Mouse (Mus musculus) adrenal gland, adult (tissue): ENCODE results near the gene Pign.
A peak's percentile ranks its signal among the peaks of the same experiment; 100 is the strongest.

ENCODE experiments used
- DNase-seq, 2 experiments: peaks; one replicate each; pipeline ENCODE4 v3.0.0; 2022 to 2023; ENCODE audit warnings: low spot score in 1 of 2; ENCODE audit not compliant: inconsistent age in 2 of 2

Gene Pign

DNA sequence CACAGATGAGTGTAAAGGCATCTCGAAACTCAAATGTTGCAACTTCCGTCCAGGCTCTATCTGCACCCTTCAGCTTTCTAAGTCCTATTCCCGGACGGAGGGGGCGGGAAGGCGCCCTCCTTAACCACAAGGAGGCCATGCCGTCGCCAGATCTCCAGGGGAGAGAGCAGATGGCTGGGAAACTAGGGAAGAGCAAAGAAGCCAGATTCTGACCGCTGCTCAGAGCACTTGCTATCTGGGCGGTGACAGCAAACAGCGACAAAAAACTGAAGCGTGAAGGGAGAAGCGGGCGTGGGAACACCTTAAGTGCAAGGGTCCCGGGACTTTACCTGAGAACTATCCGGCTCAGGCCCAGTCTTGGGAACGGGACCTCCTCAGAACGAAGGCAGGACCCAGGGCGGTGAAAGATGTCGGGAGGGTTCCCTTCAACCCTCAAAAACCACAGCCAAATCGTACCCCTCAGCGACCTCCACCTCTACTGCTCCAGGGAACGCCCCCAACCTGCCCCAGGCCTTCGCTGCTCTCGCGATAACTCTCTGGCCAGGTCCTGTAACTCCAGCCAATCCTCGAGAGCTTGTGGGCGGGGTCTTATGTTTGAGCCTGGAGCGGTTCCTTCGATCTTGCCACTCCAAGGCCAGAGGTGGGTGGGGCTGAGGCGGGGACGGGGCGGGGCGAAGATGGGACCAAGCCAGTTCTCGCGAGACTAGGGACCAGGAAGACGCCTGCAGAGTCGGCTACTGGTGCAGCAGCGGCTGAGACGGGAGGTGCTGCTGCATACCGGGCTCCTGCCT, at the start of gene Pign, which contains the start of gene Relch:
Pign (minus strand) TSS at position 507 of the 791 bp plus-strand sequence.
Relch (plus strand) TSS at position 691 of the 791 bp plus-strand sequence.
- DNase-seq = peak; percentile 98 to 100

DNA sequence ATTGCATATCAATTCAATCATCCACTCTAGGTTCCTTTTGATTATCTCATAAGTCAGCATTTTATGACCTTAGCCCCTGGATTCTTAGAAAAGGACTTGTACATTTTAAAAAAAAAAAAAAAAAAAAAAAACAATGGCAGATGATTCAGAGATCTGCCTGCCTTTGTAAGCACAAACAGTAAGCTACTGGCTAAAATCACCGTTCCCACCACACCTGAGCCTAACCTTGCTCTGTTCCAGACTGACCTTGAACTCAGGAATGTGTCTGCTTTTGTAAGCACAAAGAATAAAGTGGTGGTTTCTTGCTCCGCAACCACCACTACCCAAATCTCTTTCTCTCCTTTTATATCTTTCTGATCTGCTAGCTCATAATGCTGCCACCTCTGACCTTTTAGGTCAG, 49.3 kb upstream of the Pign start:
- no peak for DNase-seq

DNA sequence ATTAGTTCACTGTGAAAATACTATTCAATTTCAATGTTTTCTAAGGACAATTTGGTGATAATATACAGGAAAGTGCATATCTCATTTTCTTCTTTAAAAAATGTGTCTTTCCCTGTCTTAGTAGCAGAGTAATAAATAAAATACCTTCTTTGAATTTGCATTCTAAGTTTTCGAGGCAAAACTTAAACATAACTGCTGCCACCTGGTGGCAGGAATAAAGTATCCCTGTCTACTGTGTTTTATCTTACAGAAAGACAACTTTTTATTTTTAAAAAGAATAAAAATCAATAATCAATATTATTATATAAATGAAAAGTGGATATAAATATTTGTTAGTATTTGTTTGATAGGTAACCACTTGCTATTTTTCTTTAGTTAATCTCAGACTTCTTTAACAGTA, 47.8 kb upstream of the Pign start:
- DNase-seq = peak in 1 of 2 experiments; percentile 44

DNA sequence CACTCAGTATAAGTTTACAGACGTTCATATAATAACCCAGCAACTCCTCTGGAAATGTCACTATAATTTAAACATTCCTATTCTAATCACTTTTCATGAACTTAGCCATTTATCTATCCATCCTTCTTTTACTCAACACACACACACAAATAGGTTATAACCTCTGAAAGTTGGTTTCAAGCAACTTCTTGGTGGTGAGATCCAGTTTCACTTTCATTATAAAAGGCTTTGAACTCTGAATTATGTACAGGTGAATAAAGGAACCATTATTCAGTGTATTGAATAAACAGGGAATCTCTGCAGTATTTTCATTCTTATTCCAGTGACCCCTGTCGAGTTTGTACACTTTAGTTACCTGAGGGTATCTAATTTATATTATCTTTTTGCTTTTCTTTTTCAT, 45.9 kb upstream of the Pign start:
- DNase-seq = no peak

DNA sequence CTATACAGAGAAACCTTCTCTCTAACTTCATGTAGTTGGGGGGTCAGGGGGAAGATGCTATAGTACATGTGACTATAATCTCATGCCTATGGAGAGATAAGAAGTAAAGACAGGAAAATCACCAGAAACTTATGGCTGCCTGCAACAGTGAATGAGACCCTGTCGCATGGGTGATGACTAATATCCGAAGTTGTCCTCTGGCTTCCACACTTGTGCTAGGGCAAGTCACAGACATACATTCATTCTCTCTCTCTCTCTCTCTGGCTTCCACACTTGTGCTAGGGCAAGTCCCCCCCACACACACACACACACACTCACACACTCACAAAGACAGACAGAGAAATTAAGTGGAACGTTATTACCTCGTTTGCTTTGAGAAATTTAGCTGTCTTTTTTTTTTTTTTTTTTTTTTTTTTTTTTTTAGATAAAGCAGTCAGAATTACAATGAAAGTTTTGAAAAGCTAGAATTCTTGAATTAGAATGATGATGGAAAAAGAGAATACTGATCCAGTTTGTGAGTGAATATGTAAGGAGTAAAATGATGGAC, 37.6 kb upstream of the Pign start:
- no peak for DNase-seq

DNA sequence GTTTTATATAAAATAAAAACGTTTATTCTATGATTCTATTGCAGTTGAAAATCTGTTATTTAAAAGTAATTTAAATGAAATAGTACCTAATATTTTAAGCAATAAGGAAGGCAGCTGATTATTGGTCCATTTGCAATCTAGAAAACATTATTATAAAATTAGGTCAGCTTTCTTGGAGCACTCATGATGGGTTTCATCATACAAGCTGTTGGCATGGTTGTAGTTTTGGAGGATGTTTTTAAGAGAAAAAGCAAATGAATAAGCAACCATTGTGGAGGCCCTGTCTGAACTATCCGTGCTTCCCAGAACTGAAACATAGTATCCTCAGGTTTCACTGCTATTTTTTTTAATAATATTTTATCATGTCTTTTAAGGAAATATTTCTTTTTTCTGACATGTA, 32.1 kb upstream of the Pign start:
- DNase-seq = no peak

DNA sequence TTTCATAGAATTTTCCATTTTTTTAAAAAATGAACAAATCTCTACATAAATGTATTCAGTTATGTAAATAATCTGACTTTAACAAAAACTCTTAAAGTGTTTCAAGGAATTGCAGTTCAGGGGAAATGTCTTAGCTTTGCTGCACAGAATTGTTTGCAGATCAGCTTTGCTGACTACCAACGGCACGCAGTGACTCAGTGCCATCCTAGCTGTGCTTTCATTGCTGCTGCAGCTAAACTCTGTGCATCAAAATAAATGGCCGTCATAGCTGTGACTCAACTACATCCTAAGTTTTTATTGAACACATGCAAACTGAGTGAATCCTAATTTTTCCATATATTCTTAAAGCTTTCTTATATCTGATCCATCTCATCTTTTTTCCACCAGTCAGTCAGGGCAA, 22.0 kb upstream of the Pign start:
- no peak for DNase-seq

DNA sequence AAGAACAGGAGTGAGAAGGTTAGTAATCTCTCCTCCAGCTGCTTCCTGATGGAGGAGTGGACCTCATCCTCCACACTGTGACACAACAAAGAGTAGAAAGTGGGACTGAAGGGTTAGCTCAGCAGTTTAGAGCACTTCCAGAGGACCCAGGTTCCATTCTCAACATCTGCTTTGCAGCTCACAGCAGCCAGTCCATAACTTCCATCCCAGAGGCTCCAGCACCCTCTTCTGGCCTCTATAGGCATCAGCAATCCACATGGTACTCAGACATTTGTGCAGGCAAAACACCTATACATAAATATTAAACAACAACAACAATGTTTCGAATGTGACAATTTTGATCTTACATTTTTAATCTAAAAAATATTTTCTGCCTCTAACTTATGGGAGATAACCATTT, 17.1 kb upstream of the Pign start:
- peak; percentile 17 to 69 for DNase-seq

DNA sequence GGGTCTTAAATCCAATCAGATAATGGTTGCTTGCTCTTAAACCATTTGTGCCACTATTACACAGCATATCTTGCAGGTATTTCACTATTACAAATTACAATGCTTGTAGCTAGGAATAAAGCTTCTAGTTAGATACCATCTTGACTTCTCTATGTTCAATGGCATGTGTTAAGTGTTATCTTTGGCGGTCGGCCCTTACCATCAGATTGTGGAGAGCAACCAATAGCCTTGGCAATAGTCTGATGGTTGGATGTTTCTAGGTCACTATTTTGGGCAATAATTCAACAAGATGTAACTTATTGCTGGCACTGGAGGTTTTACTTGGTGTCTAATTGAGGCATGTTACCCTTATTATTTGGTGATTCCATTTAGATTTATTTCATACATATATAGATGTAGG, 11.3 kb upstream of the Pign start:
- DNase-seq = peak in 1 of 2 experiments; percentile 55

DNA sequence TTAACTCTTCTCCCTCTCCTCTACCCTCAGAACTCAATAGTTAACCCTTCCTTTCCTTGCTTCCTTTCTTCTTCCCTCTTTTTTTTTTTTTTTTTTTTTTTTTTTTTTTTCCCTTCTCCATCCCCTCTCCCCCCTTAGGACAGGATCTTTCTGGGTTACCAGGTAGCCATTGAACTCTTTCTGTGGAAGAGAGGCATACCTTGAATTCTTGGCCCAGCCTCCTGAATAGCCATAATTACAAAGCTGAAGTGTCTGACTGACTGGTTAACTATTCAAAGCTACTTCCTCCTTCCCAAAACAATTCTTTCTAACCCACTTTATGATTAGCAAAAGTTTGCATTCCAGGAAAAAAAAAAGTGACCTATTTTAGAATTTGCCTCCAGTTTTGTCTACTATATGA, 6.2 kb upstream of the Pign start:
- DNase-seq = no peak

DNA sequence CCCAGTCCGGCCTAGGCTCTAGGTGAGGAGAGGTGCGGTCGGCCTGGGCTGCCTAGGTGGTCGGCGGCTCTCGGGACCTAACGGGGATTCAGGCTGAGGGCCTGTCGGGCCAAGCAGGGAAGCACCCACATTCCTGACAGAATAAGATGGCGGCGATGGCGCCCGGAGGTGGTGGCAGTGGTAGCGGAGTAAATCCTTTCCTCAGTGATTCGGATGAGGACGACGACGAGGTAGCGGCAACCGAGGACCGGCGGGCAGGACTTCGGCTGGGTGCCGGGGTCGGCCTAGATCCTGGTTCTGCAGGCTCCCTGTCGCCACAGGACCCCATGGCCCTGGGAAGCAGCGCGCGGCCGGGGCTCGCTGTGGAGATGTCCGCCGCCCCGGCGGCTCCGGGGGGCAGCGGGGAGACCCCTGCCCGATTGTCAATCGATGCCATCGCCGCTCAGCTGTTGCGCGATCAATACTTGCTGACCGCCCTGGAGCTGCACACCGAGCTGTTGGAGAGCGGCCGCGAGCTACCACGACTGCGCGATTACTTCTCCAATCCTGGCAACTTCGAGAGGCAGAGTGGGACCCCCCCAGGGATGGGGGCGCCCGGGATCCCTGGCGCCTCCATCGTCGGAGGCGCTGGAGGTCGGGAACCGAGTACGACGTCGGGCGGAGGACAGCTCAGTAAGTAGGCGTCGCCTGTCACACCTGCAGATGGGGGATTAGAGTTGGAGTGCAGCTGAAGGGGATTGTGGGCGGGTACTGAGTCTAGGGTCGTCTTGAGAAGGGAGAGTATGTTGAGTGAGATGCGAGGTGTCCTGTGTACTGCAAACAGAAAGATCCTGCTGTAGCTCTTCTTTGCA, 710 bp upstream of the Pign start:
- peak in 1 of 2 experiments; percentile 54 for DNase-seq

DNA sequence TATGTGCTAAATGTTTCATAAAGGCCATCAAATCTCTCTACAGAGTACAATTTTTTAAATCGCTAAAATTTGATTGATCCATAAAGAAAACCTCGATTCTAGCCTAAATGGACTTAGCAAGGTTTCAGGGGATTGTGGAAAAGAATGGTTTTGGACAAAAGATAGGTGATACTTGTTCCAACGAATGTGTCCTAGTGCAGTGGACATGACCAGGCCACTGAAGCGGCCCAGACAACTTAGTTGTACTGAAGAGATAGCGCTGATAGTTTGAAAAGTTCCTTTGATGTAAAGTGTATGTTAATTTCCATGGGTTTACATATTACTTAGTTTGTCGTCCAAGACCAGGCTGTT, 682 bp downstream of the Pign start:
- no peak for DNase-seq

DNA sequence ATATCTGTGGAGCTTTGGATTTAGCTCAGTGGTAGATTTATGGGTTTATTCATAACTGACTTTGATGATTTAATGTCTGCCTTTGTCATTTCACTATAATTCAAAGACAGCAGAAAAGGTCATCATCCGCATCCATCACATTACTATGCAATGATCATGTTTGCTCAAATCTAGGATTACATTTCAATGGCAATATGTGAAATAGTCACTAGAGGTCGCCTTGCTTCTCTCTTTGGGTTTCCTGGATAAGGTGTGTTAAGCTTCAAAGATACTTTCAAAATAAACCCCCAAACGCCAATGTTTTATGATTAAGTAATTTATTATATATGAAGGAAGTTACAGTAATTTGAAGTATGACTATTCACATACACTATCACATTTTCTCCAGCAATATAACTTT, 3.5 kb downstream of the Pign start:
- peak in 1 of 2 experiments; percentile 90 for DNase-seq

DNA sequence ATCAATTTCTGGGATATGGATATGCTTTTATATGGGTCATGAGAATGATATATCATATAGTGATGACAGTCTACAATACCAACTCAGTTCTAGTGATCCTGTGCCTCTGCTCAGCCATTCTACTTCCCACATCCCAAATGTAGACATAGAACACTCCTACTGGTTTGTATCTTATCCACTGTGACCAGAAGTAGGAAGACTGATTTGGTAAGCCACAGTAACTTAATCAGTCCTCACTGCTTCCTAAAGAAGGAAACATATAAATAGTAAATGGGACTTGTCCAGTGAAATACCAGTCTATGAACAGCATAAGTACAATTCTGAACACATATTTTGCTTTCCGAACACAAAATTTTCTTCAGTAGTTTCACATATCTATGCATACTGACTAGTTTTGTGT, 9.5 kb downstream of the Pign start:
- no peak for DNase-seq

DNA sequence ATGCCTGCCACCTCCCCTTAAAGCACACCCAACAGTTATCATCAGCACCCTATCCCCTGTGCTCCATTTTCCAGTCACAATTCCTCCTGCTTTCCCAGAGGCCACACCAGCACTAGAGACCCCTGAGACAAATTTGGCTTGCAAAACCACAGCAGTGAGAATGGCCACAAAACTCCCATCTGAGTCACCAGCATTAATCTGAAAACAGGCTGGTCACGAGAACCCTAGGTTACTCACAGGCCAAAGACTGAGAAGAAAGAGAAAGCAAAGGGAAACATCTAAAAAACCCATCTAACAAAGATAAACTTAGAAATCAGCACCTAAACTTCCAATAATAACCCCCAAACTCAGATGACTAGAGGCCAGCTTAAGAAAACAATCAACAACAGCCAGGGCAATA, 12.8 kb downstream of the Pign start:
- DNase-seq = peak in 1 of 2 experiments; percentile 16

DNA sequence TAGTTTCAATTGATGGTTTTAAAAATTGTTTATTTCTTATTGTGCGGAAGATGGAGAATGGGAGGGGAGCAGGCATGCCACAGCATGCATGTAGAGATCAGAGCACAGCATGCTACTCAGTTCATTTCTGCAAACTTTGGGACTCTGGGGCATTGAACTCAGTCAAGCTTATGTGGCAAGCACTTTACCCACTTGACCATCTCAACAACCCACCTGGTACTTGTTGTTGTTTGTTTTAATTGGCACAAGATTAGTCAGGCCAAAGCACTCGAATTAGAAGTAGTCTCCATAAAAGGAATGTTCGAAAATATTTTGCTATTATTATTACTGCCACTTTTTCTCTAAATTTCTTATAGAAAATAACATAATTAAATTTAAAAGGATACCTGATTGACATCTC, 19.4 kb downstream of the Pign start:
- DNase-seq = no peak

DNA sequence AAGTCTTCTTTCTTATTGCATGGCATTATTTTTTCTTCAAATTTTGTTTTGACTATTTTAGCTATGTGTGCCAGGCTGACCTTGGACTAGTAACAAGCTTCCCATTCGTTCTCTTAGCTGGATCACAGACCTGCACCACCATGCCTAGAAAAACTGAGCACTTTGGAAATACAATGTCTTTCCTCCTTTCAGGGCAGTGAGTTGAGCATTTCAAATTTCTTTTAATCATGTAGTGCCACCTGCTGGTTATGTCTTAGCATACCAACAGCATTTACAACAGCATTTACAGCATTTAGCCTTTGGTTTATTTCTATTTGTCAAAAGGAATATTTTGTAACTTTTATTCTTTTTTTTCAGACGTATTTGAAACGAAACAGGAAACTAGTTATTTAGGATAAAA, 33.0 kb downstream of the Pign start:
- peak in 1 of 2 experiments; percentile 62 for DNase-seq

DNA sequence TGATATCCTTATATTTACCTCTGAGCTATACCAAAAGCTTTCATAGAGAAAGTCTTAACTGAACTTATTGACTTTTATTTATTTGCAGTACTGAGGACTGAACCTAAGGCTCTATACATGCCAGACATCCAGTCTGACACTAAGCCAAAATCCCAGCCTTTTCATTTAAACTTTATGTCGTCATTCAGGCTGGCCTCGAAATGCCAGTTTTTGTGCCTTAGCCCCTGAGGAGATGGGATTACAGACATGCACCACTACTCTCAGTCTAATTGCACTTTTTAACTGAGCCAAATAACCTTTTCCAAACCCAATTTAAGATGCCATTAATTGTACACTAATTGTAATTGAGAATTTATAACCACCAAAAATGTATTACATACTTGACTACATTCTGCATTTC, 73.8 kb downstream of the Pign start:
- no peak for DNase-seq

DNA sequence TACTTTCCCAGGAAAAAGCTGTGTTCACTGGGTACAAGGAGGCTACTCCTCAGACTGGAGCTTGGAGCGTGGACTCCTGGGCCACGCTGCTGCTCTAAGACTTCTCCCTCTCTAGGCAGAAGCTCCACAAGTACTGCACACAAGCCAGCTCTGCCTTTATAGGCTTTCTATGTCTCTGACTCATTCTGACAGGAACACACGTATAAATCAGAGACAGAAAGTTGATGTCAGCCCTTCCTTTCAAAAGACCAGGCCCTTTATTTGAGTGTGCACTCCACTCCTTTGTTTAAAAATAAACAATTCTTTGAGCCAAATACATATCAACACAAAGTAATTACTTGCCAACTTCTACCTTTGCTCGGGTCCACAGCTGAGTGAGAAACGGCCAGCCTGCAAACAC, 74.8 kb downstream of the Pign start:
- DNase-seq = no peak

DNA sequence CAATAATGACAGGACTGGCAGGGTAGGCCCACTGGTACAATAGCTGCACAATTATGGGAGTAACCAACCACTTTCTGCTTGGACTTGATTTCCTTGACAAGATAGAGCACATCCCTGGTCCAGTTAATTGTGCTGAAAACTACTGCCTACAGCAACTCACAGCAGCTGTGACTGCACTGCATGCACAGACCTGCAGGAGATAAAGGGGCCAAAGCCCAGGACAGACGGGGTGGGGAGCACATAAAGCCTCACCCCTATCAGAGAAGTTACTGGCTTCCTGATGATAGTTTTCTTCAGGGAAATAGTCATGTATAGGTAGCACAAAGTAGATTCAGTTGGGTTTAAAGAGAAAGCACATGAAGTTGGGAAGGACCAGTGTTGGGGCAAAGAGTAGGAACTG, 80.7 kb downstream of the Pign start:
- DNase-seq = no peak

DNA sequence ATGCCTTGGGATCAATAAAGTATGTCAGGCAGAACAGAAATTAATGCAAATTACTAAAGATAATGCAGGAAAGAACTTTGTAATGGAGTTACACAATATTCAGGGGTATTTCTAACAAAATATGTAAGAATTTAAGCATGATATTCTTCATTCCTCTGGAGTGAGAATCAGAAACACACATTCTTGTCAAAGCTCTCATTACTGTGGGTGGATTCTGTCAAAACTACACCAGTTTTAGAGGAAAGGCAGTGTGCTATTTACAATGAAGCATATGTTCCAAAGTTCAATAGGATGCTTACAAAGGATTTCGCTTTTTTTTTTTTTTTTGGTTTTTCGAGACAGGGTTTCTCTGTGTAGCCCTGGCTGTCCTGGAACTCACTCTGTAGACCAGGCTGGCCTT, 82.6 kb downstream of the Pign start:
- DNase-seq = no peak

DNA sequence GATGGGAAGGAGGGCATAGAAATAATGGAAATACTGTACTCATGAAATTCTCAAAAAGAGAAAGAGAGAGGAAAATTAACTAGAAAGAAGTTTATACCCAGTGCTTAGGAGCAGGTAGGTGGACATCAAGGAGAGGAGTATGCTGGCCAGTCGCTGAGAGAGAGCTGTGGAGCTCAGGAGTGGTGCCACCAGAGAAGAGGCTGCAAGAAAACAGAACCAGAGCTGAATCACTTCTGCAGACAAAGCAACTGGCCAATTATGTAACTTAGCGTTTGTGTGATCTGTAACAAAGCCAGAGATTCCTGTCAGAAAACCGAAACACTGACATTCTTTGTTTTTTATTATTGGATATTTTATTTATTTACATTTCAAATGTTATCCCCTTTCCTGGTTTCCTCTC, 97.4 kb downstream of the Pign start:
- no peak for DNase-seq
